Mouse (Mus musculus): ENCODE data around the gene Pkp4. TPM values are rescaled to one million over a fixed set of nuclear protein-coding genes. Genes with fewer than 3 reads are reported as not detected.

The Pkp4 gene
- polyA plus RNA-seq, 1 experiment from 2014 or later = 17.7 TPM

DNA sequence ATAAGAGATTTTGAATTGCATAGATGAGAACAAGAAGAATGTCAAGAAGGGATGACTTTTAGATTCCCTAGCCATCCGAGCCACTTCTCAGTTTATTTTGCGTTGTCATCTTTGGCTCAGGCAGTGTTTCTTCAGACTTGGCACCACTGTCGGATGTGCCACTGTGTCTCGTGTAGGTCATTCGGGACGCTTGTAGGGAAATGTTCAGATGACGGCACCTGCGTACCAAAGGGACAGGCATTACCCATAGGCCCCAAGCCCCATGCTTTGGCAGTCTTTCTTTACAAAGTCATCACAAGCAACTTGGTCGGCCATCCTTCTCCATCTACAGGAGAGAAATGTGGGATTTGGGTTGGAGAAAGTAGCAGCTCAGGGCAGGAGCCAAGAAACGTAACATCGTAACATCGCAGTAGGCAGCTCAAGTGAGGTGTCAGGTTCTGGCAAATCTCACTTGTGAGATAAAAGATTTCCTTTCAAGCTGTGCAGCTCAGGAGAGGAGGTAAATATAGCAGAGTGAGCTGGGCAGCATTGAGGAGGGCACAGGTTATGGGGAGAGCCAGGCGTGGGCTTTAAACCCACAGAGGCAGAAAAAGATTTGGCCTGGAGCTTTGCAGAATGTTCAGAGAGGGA, 72.8 kb downstream of the Pkp4 start:
- no peak overlapping the region for H3K9ac ChIP-seq (ENCODE audit: low read depth, low read length)
- WGBS = 89% methylated on average over 13 of the region's 13 CpGs
- H3K4me2 ChIP-seq = no peak overlapping the region
- no peak overlapping the region for H3K27ac ChIP-seq (ENCODE audit: low read depth, low read length)
- no peaks in the 10 kb centered on the region for H3K9me3 ChIP-seq (ENCODE audit: control insufficient read depth, low read length)
- no peaks in the 10 kb centered on the region; the same call in none of the 2 replicates for H3K4me1 ChIP-seq (replicated peaks; ENCODE audit: control insufficient read depth, insufficient read depth, low read length)
- no peak for DNase-seq (ENCODE audit: low spot score)
- no peak for ATAC-seq (replicated peaks; ENCODE audit: low FRiP score)
- H3K36me3 ChIP-seq (ENCODE audit: control insufficient read depth, insufficient read depth, low read length) = 0 out of 2 replicates have a peak, but pooled peaks cover 4% of the 10 kb centered on the region
- H3K27me3 ChIP-seq (replicated peaks; ENCODE audit: control insufficient read depth, insufficient read depth, low read length) = no peaks in the 10 kb centered on the region
- no peak overlapping the region for H3K4me3 ChIP-seq (ENCODE audit: low read depth, low read length)

DNA sequence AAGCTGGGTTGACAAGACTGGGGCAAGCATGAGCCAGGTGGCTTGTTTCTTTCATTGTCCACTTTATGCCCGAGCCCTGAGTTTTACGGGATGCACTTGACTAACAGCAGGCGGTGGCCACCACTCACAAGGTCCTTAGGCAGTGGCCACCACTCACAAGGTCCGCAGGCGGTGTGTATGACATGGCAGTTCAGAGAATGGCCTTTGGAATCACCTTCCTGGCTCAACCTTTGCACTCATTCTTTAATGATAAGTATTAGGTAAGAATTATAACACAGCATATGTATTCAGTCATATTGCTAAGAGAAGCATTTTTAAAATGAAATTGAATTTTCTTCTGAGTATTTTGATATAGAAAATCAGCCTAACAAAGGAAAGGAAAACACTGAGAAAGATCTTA, 73.3 kb downstream of the Pkp4 start:
- ATAC-seq (replicated peaks; ENCODE audit: low FRiP score) (no peak), DNase-seq (ENCODE audit: low spot score) (no peak)
- H3K9me3 ChIP-seq (ENCODE audit: control insufficient read depth, low read length) = no peaks in the 10 kb centered on the region
- WGBS = 92% methylated on average over 5 of the region's 5 CpGs
- H3K27me3 ChIP-seq (replicated peaks; ENCODE audit: control insufficient read depth, insufficient read depth, low read length) = no peaks in the 10 kb centered on the region
- H3K27ac ChIP-seq (ENCODE audit: low read depth, low read length) = no peak overlapping the region
- 0 out of 2 replicates have a peak, but pooled peaks cover 4% of the 10 kb centered on the region for H3K36me3 ChIP-seq (ENCODE audit: control insufficient read depth, insufficient read depth, low read length)
- no peak overlapping the region for H3K4me2 ChIP-seq
- no peak overlapping the region for H3K9ac ChIP-seq (ENCODE audit: low read depth, low read length)
- no peaks in the 10 kb centered on the region; the same call in none of the 2 replicates for H3K4me1 ChIP-seq (replicated peaks; ENCODE audit: control insufficient read depth, insufficient read depth, low read length)
- no peak overlapping the region for H3K4me3 ChIP-seq (ENCODE audit: low read depth, low read length)

GRCm38 (mm10) chr2:59234537-59234936, 73.9 kb downstream of the Pkp4 start:
- Histone ChIP-seq H3K9ac (ENCODE audit: low read depth, low read length) (no peak overlapping the region), H3K27ac (ENCODE audit: low read depth, low read length) (no peak overlapping the region), H3K36me3 (ENCODE audit: control insufficient read depth, insufficient read depth, low read length) (0 out of 2 replicates have a peak, but pooled peaks cover 4% of the 10 kb centered on the region), H3K4me1 (replicated peaks; ENCODE audit: control insufficient read depth, insufficient read depth, low read length) (no peaks in the 10 kb centered on the region; the same call in none of the 2 replicates), H3K27me3 (replicated peaks; ENCODE audit: control insufficient read depth, insufficient read depth, low read length) (no peaks in the 10 kb centered on the region), H3K9me3 (ENCODE audit: control insufficient read depth, low read length) (no peaks in the 10 kb centered on the region), H3K4me3 (ENCODE audit: low read depth, low read length) (no peak overlapping the region), H3K4me2 (no peak overlapping the region)
- 90% methylated on average over 5 of the region's 5 CpGs for WGBS
- DNase-seq (ENCODE audit: low spot score) (no peak), ATAC-seq (replicated peaks; ENCODE audit: low FRiP score) (no peak)

DNA sequence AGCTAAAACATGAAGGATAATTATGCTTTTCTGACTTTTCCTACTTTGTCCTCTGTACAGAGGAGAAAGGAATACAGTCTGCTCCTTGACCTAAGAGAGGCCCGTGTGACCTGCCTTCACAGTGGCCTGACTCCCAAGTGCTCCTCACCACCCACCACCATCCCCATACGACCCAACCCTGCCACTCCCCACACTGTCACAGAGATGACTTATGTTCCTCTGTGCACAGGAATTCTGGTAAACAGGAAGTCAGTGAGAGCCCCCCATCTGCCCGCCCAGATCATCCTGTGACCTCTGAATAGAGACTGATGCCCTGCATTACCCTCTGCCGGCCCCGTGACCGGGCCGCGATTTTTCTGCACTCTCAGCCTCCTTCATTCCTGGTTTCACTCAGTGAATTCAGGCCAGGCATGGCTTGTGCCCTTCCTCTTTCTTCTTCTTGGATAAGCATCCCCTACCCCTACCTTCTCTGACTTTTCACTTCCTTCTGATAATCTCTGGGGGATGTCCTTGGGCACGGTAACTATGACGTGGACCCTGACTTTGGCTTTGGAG, 79.3 kb downstream of the Pkp4 start:
- Histone ChIP-seq H3K9me3 (ENCODE audit: control insufficient read depth, low read length) (no peaks in the 10 kb centered on the region), H3K27ac (ENCODE audit: low read depth, low read length) (no peak overlapping the region), H3K27me3 (replicated peaks; ENCODE audit: control insufficient read depth, insufficient read depth, low read length) (no peaks in the 10 kb centered on the region), H3K4me3 (ENCODE audit: low read depth, low read length) (no peak overlapping the region), H3K4me1 (replicated peaks; ENCODE audit: control insufficient read depth, insufficient read depth, low read length) (no peaks in the 10 kb centered on the region), H3K9ac (ENCODE audit: low read depth, low read length) (no peak overlapping the region), H3K4me2 (no peak overlapping the region), H3K36me3 (ENCODE audit: control insufficient read depth, insufficient read depth, low read length) (no peaks in the 10 kb centered on the region; the same call in 1 of the 2 replicates)
- DNase-seq (ENCODE audit: low spot score) = no peak
- ATAC-seq (replicated peaks; ENCODE audit: low FRiP score) = 0 out of 2 replicates have a peak, but pooled peaks have one; percentile 29
- 78% methylated on average over 10 of the region's 10 CpGs for WGBS

- Histone ChIP-seq H3K27ac (ENCODE audit: low read depth, low read length) (no peak overlapping the region), H3K4me3 (ENCODE audit: low read depth, low read length) (no peak overlapping the region), H3K9ac (ENCODE audit: low read depth, low read length) (no peak overlapping the region), H3K4me1 (replicated peaks; ENCODE audit: control insufficient read depth, insufficient read depth, low read length) (no peaks in the 10 kb centered on the region), H3K4me2 (no peak overlapping the region), H3K36me3 (ENCODE audit: control insufficient read depth, insufficient read depth, low read length) (no peaks in the 10 kb centered on the region; the same call in 1 of the 2 replicates), H3K27me3 (replicated peaks; ENCODE audit: control insufficient read depth, insufficient read depth, low read length) (no peaks in the 10 kb centered on the region), H3K9me3 (ENCODE audit: control insufficient read depth, low read length) (no peaks in the 10 kb centered on the region)
- 90% methylated on average over 10 of the region's 10 CpGs for WGBS
- DNase-seq (ENCODE audit: low spot score) (no peak), ATAC-seq (replicated peaks; ENCODE audit: low FRiP score) (no peak)
Observed at GRCm38 (mm10) chr2:59242117-59242516, 81.5 kb downstream of the Pkp4 start.

GRCm38 (mm10) chr2:59244273-59245097, 83.8 kb downstream of the Pkp4 start:
- Histone ChIP-seq H3K4me1 (replicated peaks; ENCODE audit: control insufficient read depth, insufficient read depth, low read length) (no peaks in the 10 kb centered on the region), H3K9ac (ENCODE audit: low read depth, low read length) (no peak overlapping the region), H3K9me3 (ENCODE audit: control insufficient read depth, low read length) (no peaks in the 10 kb centered on the region), H3K4me2 (no peak overlapping the region), H3K36me3 (ENCODE audit: control insufficient read depth, insufficient read depth, low read length) (no peaks in the 10 kb centered on the region; the same call in 1 of the 2 replicates), H3K4me3 (ENCODE audit: low read depth, low read length) (no peak overlapping the region), H3K27me3 (replicated peaks; ENCODE audit: control insufficient read depth, insufficient read depth, low read length) (no peaks in the 10 kb centered on the region), H3K27ac (ENCODE audit: low read depth, low read length) (no peak overlapping the region)
- ATAC-seq (replicated peaks; ENCODE audit: low FRiP score) (no peak), DNase-seq (ENCODE audit: low spot score) (no peak)
- 89% methylated on average over 12 of the region's 12 CpGs for WGBS

DNA sequence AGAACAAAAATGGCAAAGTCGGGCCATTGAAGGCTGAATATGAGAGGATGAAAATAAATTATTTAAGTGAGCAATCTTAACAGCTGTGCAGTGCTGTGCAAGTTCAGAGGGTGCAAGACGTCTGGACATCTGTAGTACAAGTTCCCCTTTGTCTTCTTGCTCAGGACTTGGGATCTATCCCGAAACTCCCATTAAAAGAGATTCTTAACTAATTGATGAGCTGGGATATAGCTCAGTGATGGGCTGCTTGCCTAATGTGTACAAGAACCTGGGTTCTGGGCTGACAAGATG, 84.4 kb downstream of the Pkp4 start:
- 85% methylated on average over 3 of the region's 3 CpGs for WGBS

GRCm38 (mm10) chr2:59248806-59249205, 88.2 kb downstream of the Pkp4 start:
- ATAC-seq (replicated peaks; ENCODE audit: low FRiP score) (no peak), DNase-seq (ENCODE audit: low spot score) (no peak)
- Histone ChIP-seq H3K36me3 (ENCODE audit: control insufficient read depth, insufficient read depth, low read length) (no peaks in the 10 kb centered on the region), H3K27me3 (replicated peaks; ENCODE audit: control insufficient read depth, insufficient read depth, low read length) (no peaks in the 10 kb centered on the region), H3K9ac (ENCODE audit: low read depth, low read length) (no peak overlapping the region), H3K4me2 (no peak overlapping the region), H3K27ac (ENCODE audit: low read depth, low read length) (no peak overlapping the region), H3K4me1 (replicated peaks; ENCODE audit: control insufficient read depth, insufficient read depth, low read length) (no peaks in the 10 kb centered on the region), H3K4me3 (ENCODE audit: low read depth, low read length) (no peak overlapping the region), H3K9me3 (ENCODE audit: control insufficient read depth, low read length) (no peaks in the 10 kb centered on the region)
- 81% methylated on average over 3 of the region's 3 CpGs for WGBS

More for the DNA sequence above, 84.4 kb downstream of the Pkp4 start:
- no peak overlapping the region for H3K27ac ChIP-seq (ENCODE audit: low read depth, low read length)
- ATAC-seq (replicated peaks; ENCODE audit: low FRiP score) (no peak), DNase-seq (ENCODE audit: low spot score) (no peak)
- no peak overlapping the region for H3K4me2 ChIP-seq
- no peaks in the 10 kb centered on the region; the same call in 1 of the 2 replicates for H3K36me3 ChIP-seq (ENCODE audit: control insufficient read depth, insufficient read depth, low read length)
- no peak overlapping the region for H3K4me3 ChIP-seq (ENCODE audit: low read depth, low read length)
- H3K9me3 ChIP-seq (ENCODE audit: control insufficient read depth, low read length) = no peaks in the 10 kb centered on the region
- H3K27me3 ChIP-seq (replicated peaks; ENCODE audit: control insufficient read depth, insufficient read depth, low read length) = no peaks in the 10 kb centered on the region
- no peak overlapping the region for H3K9ac ChIP-seq (ENCODE audit: low read depth, low read length)
- no peaks in the 10 kb centered on the region for H3K4me1 ChIP-seq (replicated peaks; ENCODE audit: control insufficient read depth, insufficient read depth, low read length)
